Mouse (Mus musculus) left cerebral cortex, adult 11 months (tissue): ENCODE results near the gene Cd300lf.
A peak's percentile ranks its signal among the peaks of the same experiment; 100 is the strongest.

Experiments
- DNase-seq: peaks from one replicate; pipeline ENCODE4 v3.0.0; 2022; ENCODE audit warnings: low spot score

Cd300lf gene

GRCm38 (mm10) chr11:115106638-115107037 is 27.2 kb downstream of the Cd300lf start:
- DNase-seq, result no peak

- no peak for DNase-seq
Measured at GRCm38 (mm10) chr11:115104769-115105563, 28.8 kb downstream of the Cd300lf start.

GRCm38 (mm10) chr11:115103470-115104413 is 30.1 kb downstream of the Cd300lf start:
- no peak for DNase-seq

GRCm38 (mm10) chr11:115102116-115102515 is 31.7 kb downstream of the Cd300lf start:
- DNase-seq, result no peak

- DNase-seq, result no peak
Measured at GRCm38 (mm10) chr11:115101615-115102051, 32.2 kb downstream of the Cd300lf start.

- no peak for DNase-seq
Measured at GRCm38 (mm10) chr11:115100741-115101140, 33.1 kb downstream of the Cd300lf start.

GRCm38 (mm10) chr11:115100032-115100621 is 33.7 kb downstream of the Cd300lf start:
- DNase-seq, result no peak

GRCm38 (mm10) chr11:115099241-115099840 is 34.5 kb downstream of the Cd300lf start:
- no peak for DNase-seq

GRCm38 (mm10) chr11:115098203-115098932 is 35.4 kb downstream of the Cd300lf start:
- DNase-seq, result no peak

GRCm38 (mm10) chr11:115092140-115092539 is 41.7 kb downstream of the Cd300lf start:
- DNase-seq, result no peak

- DNase-seq, result no peak
Measured at GRCm38 (mm10) chr11:115091362-115091901, 42.4 kb downstream of the Cd300lf start, which contains the start of gene Rab37. Rab37 (plus strand) TSS chr11:115091431.

GRCm38 (mm10) chr11:115089853-115090252 is 43.9 kb downstream of the Cd300lf start:
- no peak for DNase-seq

- DNase-seq, result no peak
Measured at GRCm38 (mm10) chr11:115086213-115086612, 47.6 kb downstream of the Cd300lf start.

- DNase-seq, result no peak
Measured at GRCm38 (mm10) chr11:115085064-115085463, 48.7 kb downstream of the Cd300lf start.

- no peak for DNase-seq
Measured at GRCm38 (mm10) chr11:115084595-115084994, 49.2 kb downstream of the Cd300lf start.

GRCm38 (mm10) chr11:115083376-115084139 is 50.2 kb downstream of the Cd300lf start:
- DNase-seq, result peak; percentile 47

- no peak for DNase-seq
Measured at GRCm38 (mm10) chr11:115082196-115082595, 51.6 kb downstream of the Cd300lf start.

- no peak for DNase-seq
Measured at GRCm38 (mm10) chr11:115081373-115081772, 52.4 kb downstream of the Cd300lf start.

GRCm38 (mm10) chr11:115080886-115081285 is 52.9 kb downstream of the Cd300lf start:
- DNase-seq, result peak; percentile 31

- DNase-seq, result no peak
Measured at GRCm38 (mm10) chr11:115078680-115079079, 55.1 kb downstream of the Cd300lf start.
